Mouse (Mus musculus) ES-E14 (cell line): Measurements from ENCODE around the gene AL731706.1. TPM values are rescaled to one million over a fixed set of nuclear protein-coding genes. Genes with fewer than 3 reads are reported as not detected.

Experiments used
- DNase-seq: peaks from one replicate; pipeline ENCODE4 v3.0.0-alpha.2; 2013; ENCODE audit warnings: low read depth, low spot score
- H3K27ac ChIP-seq: 2 replicates; pipeline ENCODE4 v1.5.1; 2012; ENCODE audit warnings: low read depth, mild to moderate bottlenecking, low read length, moderate library complexity, mixed read lengths; ENCODE audit not compliant: poor library complexity, insufficient read depth, severe bottlenecking
- H3K36me3 ChIP-seq: 2 replicates; pipeline ENCODE4 v1.6.1; 2012; ENCODE audit warnings: mild to moderate bottlenecking, low read length, moderate library complexity, mixed read lengths; ENCODE audit not compliant: control insufficient read depth, poor library complexity, insufficient read depth, severe bottlenecking
- H3K4me1 ChIP-seq, 2 experiments: fragments of 150-350 bp in 1 of 2; sonication (generic) in 1 of 2; 2 replicates each; pipeline ENCODE4 v1.6.1; 2012; ENCODE audit warnings: low read length in 2 of 2, mild to moderate bottlenecking in 1 of 2, mixed read lengths in 1 of 2; ENCODE audit not compliant: control insufficient read depth in 2 of 2, insufficient read depth in 2 of 2, poor library complexity in 1 of 2
- H3K4me3 ChIP-seq, 2 experiments: fragments of 150-350 bp in 1 of 2; sonication (generic) in 1 of 2; 2 replicates each; pipeline ENCODE4 v1.5.1; 2012; ENCODE audit warnings: low read length in 2 of 2, low read depth in 1 of 2, mild to moderate bottlenecking in 1 of 2, mixed read lengths in 1 of 2; ENCODE audit not compliant: insufficient read depth in 1 of 2, poor library complexity in 1 of 2, severe bottlenecking in 1 of 2
- H3K9ac ChIP-seq: 2 replicates; pipeline ENCODE4 v1.6.1; 2012; ENCODE audit warnings: low read depth, mild to moderate bottlenecking, low read length, mixed read lengths; ENCODE audit not compliant: poor library complexity, insufficient read depth, severe bottlenecking
- H3K9me3 ChIP-seq: fragments of 150-350 bp; sonication (generic); 2 replicates; pipeline ENCODE4 v1.6.1; 2012; ENCODE audit warnings: low read depth, mild to moderate bottlenecking, low read length; ENCODE audit not compliant: control insufficient read depth, insufficient read depth
- CHD2 ChIP-seq: IDR thresholded peaks from 2 replicates; pipeline ENCODE4 v1.6.1; 2014; ENCODE audit warnings: mild to moderate bottlenecking, low read depth, low read length, inconsistent platforms
- HCFC1 ChIP-seq: IDR thresholded peaks from 2 replicates; pipeline ENCODE4 v1.6.1; 2012; ENCODE audit warnings: low read length, inconsistent platforms, borderline replicate concordance; ENCODE audit not compliant: insufficient read depth
- MAFK ChIP-seq: IDR thresholded peaks from 2 replicates; pipeline ENCODE4 v1.6.1; 2014; ENCODE audit warnings: mild to moderate bottlenecking, low read depth, low read length, inconsistent platforms; ENCODE audit not compliant: insufficient read depth
- ZC3H11A ChIP-seq: IDR thresholded peaks from 2 replicates; pipeline ENCODE4 v1.6.1; 2012; ENCODE audit warnings: low read depth, mild to moderate bottlenecking, inconsistent platforms, low read length, borderline replicate concordance
- ZNF384 ChIP-seq: IDR thresholded peaks from 2 replicates; pipeline ENCODE4 v1.6.1; 2012; ENCODE audit warnings: low read depth, low read length, inconsistent platforms
- in situ Hi-C, 2 experiments: fragments of 600-800 bp; cut with MboI; formaldehyde crosslinking; loops; one replicate each; pipeline ENCODE4 v1.15.1; 2025; ENCODE audit warnings: low sequenced_read_pairs in 2 of 2, inconsistent platforms in 1 of 2; ENCODE audit not compliant: unreplicated experiment in 2 of 2
- total RNA-seq: library from RNA; depleted of rRNA; stranded (reverse); fragments of 300-350 nt; gene quantifications from 2 replicates; pipeline ENCODE4 v1.2.3, GENCODE M21; 2012; rRNA removed

AL731706.1 gene
- total RNA-seq, 1 experiment, result 14.3 TPM

DNA sequence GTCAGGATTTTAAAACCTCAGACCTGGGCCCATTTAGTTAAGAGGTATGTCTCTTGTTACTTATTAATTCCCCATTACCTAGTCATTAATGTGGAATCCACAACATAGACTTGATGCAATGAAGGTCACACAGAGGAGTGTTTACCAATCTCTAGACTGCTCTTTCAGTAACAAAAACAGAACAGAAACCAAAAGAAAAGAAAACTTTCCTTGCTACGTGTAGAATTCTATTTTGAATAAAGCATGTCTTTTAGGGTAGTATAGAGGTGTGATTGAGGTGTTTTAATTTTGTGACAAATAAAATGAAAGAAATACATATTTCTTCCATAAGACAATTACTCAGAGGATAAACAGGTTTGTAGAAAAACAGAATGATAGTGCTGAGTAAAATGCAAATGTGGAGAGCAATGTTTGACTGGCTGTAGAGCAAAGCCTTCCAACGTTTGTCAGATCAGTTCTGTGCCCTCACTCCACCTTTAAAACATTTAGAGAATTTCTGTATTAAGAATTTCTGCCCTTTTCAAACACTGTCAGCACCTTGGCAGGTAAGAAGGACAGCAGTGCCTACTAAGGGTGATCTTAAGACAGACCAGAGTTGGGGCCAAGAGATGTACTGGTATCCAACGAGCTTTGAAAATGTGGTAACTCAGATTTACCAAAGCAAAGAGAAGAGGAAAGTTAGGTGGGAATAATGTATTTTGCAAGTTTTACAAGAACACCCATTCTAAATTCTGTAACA, 57.0 kb downstream of the AL731706.1 start:
- no peaks in the 10 kb centered on the region for H3K36me3 ChIP-seq
- H3K4me3 ChIP-seq, result no peak overlapping the region
- no peaks in the 10 kb centered on the region for H3K9me3 ChIP-seq
- H3K4me1 ChIP-seq, result no peaks in the 10 kb centered on the region; a peak in 1 of 4 replicates
- no peak for DNase-seq
- no peak overlapping the region for H3K27ac ChIP-seq
- in situ Hi-C loops, result no loop called here
- TF ChIP-seq HCFC1, result no peak
- no peak for TF ChIP-seq CHD2
- TF ChIP-seq MAFK, result no peak
- TF ChIP-seq ZC3H11A, result no peak
- no peak overlapping the region for H3K9ac ChIP-seq

DNA sequence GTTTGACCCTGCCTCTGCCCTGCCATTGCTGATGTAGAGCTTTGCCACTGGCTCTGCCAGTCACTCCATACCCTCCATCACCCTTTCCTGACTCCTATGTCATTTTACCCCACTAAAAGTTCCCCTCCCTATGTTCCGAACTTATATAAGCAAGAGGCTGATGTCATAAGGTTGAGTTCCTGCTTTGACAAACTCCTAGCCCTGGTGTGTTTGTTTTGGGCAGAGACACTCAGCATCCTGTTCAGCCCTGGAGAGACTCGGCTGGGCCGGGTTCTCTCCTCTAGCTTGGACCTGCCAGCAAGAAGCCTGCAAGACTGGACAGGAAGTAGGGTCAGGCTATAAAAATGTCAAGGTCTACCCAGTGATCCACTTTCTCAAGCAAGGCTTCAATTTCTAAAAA, 58.3 kb downstream of the AL731706.1 start:
- Histone ChIP-seq H3K4me3 (no peak overlapping the region), H3K9ac (no peak overlapping the region), H3K36me3 (no peaks in the 10 kb centered on the region), H3K27ac (no peak overlapping the region), H3K4me1 (no peaks in the 10 kb centered on the region; a peak in 1 of 4 replicates), H3K9me3 (no peaks in the 10 kb centered on the region)
- in situ Hi-C loops, result no loop called here
- DNase-seq, result no peak
- TF ChIP-seq ZC3H11A, result no peak
- TF ChIP-seq ZNF384, result no peak
- TF ChIP-seq MAFK, result no peak
- no peak for TF ChIP-seq CHD2
- TF ChIP-seq HCFC1, result no peak

Other genes with a start within 250 kb of the AL731706.1 start
- 0.13 and 0.21 TPM in 2 replicates for gene Snap25, start 177.9 kb downstream of the AL731706.1 start, total RNA-seq
- gene AL731706.2, start 5.7 kb downstream of the AL731706.1 start, total RNA-seq, result not detected in 2 replicates
- gene Slx4ip, start 171 bp downstream of the AL731706.1 start, total RNA-seq, result 7.5 and 8.1 TPM in 2 replicates
- 7.4 and 7.6 TPM in 2 replicates for gene Mkks, start within 50 bp of the AL731706.1 start, total RNA-seq
- gene Jag1, start 225.3 kb upstream of the AL731706.1 start, total RNA-seq, result 32.1 and 42.4 TPM in 2 replicates